Mouse (Mus musculus) adrenal gland, adult 8-10 months (tissue): ENCODE data around the gene Psma6. TPM values are rescaled to one million over a fixed set of nuclear protein-coding genes. Genes with fewer than 3 reads are reported as not detected.

Experiments used
- DNase-seq: peaks from one replicate; pipeline ENCODE4 v3.0.0; 2022
- total RNA-seq, 4 experiments: library from RNA; stranded (reverse); gene quantifications; 2 replicates each; pipeline ENCODE4 v1.2.4; 2022

Gene Psma6
- total RNA-seq, 4 experiments from 2014 or later, result 196 to 232 (median 214) TPM

DNA sequence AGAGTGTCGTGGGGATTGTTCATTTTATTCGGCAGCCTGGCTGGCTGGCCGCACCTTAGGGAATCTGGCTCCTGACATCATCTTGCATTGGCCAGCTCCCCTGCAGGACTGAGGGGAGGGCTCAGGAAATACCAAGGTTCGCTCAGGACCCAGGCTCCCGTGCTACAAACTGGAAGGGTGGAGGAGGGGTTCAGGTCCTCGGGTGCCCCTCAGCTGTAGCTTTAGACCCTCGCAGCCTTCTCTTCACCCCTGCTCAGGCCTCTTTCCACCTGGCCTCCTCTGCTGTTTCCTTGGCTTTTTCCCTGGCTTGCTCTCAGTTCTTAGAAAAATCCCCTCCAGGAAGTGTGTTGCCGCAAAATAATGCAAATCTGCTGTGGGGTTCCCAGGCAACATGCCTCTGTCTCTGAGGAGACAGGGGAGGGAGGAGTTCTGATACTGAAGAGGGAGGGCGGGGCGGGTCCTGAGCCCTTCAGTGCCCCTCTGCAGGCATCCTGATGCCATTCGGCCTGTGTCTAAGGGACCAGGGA is 54.7 kb downstream of the Psma6 start:
- DNase-seq, result no peak

DNA sequence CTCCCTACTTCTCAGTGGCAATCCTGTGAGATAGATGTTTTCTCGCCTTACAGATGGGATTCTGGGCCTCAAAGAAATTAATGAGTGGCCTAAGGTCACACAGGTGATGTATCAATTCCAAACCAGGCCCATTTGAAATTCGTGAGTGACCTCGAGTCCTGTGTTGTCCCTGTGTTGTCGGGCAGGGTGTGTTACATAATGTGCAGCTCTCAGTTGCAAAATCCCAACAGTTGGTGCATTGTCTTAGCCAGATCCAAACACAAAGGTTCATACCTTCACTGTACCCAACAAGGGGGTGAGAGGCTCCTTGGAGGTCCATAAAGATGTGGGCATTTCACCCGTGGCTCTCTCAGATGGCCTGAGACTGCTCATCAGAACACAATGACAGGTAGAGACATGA is 56.4 kb downstream of the Psma6 start:
- no peak for DNase-seq

DNA sequence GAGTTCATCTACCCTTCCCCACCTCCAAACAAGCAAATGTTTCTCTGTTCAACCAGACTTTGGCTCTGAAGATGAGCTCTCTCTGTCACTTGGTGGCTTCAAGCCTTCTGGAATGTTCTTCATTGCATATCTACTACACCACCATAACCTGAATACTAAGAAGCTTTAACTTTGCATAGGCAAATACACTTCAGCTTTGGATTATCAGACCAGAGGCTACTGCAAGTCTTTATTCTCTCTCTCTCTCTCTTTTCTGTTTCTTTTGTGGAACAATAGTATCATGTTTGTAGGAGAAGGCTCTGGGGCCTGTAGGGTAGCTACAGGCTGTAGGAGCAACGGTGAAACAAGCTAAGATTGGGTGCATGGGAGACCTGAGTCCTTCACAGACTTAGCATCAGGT is 58.2 kb downstream of the Psma6 start:
- DNase-seq, result no peak

DNA sequence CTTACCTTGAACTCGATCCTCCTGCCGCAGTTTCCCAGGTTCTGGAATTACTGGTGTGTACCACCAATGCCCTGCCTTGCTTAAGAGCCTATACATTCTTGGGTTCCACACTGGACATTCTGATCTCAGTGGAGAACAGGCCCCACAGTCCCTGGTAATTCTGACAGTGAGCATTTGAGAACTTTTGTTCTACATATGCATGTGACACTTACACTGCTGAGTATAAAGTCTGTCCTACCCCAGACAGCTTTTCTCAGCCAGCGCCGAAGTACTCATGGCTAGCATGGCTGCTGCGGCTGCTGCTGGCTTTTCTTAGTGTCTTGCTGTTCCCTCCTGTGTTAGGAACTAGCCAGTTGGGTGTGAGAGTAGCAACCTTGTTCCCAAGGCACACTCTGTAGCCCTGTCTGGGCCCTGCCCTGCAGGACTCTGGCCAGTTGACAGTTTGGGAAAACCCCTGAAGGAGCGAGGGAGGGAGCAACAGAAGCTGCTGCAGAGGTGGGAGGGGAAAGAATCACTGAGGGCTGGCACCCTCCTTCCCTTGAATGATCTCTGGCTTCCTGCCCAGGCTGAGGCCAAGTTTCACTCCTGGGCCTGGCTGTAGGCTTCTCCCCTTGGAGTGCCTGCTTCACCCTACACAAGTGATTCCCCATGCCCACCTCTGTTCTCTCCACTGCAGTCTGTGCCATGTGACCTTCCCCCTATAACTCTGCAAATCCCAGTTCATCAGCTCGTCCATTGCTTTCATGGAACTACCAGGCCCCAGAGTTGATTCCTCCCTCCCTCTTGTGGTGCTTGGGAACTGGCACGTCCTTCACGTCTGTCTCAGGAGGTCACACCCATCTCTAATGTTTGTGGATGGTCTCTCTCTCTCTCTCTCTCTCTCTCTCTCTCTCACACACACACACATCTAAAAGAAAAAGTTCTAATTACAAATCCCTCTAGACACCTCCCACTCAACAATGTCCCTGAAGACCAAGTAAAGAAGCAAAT is 59.1 kb downstream of the Psma6 start:
- DNase-seq, result peak; percentile 85

DNA sequence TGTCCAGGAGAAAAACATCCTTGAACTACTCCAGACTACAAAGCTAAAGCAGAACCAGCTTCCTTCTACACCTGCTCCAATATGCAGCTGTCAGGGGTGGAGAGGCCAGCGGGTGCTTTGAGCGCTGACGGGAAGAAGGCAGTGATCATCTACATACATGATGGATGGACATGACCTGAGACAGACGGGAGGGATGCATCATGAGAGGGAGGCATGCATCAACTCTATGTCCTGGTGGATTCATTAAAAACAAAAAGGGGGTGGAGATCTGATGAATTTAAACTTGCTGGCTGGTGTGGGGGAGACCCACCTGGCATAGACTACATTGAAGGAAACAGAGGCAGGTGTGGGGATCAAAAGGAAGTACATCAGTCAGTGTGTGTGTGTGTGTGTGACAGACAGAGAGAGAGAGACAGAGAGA is 60.0 kb downstream of the Psma6 start:
- no peak for DNase-seq

DNA sequence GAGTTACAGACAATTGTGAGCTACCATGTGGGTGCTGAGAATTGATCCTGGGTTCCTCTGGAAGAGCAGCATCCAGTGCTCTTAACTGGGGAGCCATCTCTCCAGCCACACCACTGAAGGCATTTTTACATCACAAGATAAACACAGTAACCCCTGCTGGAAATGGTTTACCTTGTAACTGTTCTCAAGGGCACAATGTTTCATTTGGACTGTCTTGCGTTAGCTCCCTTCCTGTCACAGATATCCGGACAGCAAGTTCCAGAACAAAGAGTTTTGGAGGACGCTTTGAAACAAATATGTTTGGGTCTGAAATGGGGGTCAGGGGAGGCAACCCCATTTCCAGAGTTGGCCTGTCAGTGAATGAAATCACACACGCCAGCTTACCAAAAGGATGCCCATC is 61.6 kb downstream of the Psma6 start:
- DNase-seq, result no peak

DNA sequence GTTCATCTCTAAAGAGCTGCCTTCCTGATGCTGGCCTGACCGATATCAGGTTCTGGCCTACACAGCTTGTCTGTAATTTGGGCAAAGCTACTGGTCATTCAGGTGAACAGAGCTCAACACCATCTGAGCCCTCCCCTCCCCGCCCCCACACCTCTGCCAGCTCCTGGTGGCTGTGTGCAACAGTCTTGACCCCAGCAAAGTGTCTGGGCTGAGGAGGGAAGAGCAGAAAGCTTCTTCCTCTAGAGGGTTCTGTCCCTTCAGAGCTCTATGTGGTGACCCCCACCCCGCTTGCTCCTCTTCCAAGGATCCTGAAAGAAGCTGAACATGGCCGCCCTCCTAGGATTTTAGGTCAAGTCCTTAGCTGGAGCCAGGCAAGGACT is 62.3 kb downstream of the Psma6 start:
- DNase-seq, result no peak

DNA sequence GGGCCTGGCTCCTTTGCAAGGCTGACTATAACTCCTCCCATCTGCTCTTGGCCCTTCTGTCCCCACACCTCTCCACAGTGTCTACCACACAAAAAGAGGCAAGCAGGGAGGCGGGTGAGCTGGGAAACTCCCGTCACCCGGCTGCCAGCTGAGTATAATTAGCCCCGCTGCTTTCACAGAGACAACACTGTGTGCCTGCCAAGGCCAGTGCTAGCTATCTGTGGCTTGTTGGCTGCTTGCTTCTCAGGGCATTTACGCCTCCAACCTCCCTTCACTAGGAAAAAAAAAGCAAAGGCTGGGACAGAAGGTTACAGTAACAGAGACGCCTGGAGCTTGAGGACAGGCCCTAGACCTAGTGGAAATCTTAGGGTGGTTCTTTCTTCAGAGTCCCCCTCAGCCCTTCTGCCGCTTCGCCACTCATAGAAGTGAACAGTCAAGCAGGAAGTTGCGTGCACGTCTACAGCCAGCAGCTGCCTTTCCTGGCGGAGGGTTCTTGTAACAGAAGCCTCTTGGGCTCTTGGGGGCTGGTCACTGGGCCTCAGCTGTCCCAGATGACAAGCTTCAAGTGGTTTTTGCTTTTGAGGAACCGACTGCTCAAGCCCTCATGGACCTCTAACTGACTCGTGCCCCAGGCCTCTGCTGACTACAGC is 62.8 kb downstream of the Psma6 start:
- DNase-seq, result peak; percentile 78

DNA sequence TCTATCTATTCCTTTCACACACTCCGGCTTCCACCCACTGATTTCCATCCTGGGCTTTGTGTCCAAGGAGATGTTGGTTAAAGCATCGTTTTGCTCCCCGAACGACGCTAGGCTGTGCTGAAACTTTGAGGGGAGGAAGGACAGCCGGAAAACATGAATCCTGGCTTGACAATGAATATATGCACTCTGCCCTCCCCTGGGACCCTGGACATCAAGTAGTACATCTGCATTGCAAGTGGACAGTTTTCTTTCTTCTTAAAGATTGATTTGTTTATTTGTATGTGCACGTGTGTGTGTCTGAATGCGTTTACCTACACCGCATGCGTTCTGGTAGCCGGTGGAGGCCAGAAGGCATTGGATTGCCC is 63.4 kb downstream of the Psma6 start:
- DNase-seq, result no peak

DNA sequence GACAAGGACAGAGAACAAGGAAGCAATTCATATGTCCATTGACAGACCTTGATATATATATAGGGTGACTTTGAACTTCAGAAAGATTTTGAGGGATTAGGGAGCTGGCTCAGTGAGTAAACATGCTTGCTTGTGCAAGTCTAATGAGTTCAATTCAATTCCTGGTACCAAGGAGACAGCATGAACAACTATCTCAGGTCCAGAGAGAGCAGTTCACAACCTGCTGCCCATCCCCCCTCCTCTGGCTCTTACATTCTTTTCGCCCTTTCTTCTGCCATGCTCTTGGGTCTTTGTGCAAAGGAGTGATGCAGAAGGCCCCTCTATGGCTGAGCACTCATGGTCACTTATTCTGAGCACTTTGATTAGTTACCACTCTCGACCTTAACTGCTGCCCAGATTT is 64.4 kb downstream of the Psma6 start:
- no peak for DNase-seq

DNA sequence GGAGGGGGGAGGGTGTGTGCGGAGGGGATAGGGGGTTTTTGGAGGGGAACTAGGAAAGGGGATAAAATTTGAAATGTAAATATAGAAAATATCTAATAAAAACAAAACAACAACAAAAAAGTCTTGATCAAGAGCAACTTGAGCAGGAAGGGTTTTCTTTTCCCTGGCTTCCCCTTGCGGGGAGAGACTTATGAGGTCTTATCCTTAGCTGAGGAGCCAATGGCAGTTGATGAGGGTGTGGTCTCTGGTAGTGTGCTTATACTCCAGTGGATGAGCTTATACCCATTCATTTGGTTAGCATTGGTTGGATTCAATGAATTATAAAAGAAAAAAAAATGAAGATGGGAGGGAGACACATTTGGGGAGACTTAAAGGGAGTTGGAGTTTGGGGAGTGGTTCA is 65.0 kb downstream of the Psma6 start:
- DNase-seq, result no peak

DNA sequence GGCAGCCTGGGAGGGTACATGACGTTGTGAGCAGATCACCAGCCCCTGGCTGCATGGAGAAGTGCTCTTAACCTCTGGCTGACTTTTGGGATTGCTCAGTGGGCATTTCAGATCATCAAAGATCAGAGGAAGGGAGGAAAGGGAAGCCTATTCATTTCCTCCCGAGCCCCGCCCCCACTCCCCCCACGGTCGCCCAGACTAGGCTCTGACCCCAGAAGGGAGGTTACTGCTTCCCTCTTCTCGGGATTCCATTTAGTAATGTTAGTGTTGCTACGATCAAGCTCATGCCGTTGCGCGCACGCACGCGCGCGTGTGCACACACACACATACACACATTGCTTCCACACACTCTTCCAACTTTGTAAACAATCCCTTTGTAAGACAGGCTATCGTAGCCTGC is 66.4 kb downstream of the Psma6 start:
- DNase-seq, result no peak

DNA sequence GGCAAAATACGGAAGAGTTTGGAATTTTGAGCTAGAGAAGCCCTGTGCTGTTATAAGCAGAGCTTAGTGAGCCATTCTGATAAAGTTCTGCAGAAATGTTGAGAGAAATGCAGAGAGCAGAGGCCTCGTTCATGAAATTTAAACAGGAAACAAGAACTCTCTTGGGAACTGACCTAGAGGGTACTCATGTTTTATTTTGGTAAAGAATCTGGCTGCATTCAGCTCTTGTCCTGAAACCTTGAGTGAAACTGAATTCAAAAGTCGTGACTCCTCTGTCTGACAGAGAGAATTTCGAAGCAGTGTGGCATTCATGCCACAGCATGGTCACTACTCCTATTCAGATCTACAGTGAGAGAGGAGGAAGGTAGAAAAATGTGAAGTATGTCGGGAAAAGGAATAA is 68.8 kb downstream of the Psma6 start:
- no peak for DNase-seq

DNA sequence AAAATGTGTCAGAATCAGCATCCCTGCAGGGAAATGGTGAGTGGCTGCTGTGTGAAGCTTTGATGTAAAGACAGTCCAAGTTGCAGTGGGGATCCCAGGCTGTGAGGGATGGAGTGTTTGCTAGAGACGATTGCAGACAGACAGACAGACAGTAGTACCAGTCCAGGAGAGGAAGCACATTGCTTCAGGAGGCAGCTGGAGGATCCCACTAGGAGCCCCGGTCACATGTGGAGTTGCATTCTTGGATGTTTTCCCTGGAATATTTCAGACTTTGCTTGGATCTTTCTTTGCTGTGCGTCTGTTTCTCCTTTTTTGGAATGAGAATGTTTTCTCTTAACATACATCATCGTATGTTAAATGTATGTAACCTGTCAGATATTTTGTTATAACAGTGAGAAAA is 69.9 kb downstream of the Psma6 start:
- DNase-seq, result no peak

DNA sequence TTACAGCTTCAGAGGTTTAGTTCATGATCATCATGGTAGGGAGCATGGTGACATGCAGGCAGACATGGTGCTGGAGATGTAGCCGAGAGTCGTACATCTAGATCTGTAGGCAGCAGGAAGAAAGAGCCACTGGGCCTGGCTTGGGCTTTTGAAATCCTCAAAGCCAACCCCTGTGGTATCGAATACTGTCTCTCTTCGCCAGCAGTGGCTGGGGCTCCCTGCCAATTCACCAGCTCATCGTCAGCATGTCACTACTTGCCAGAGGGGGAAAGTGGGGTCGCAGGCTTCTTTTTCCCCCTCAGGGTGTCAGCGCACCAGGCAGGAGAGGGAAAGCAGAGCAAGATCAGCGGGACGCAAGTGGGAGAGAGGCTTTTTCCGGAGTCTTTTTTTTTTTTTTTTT is 71.2 kb downstream of the Psma6 start:
- DNase-seq, result no peak

DNA sequence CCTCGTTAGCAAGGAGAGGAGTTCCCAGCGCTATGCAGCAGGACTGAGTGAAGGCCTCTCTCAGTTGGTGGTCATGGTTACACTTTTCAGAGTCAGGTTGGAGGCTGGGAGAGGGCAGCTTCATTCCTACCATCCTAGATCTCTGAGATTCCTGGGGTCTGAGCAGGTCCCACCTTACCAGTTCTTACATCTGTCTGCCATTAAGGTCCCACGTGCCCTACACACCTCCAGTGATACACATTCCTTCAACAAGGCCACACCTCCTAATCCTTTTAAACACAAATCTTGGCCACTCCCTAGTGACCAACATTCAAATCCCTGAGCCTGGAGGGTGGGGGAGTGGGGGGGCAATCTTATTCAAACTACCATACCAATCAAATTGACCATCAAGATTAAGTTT is 72.1 kb downstream of the Psma6 start:
- no peak for DNase-seq

DNA sequence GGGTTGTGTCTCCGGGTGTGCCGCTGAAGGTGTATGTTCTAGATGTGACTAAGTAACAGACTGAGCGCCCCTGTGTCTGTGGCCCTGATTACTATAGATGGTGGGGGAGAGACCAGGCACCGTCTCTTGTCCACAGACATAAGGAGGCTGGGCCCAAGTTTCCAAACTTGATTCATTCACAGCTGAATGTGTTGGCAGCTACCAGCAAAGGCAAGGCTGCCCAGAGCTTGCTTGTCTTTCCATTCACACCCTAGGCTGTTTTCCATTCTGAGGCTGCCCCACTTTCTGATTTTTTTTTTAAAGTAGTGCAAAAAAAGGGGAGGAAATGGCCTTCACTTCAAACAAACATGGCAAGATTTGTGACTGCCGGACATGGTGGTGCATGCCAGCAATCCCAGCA is 72.9 kb downstream of the Psma6 start:
- DNase-seq, result no peak

DNA sequence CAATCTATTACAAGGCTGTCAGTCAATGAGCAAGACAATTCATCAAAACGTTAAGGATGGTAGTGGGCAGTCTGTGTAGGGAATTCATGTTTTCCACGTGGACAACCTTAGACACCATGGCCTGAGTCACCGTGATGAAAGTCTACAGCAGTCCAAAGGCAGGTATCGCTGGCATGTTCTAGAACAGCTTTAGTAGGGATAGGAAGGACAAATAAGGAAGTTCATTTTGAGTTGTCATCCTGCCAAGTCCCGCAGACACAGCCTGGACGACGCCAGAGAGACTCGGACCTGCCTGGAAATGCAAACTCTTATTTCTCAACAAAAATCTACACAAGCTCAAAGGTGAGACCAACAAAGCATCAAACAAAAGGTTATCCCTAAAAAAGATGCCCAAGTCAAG is 75.7 kb downstream of the Psma6 start:
- no peak for DNase-seq

DNA sequence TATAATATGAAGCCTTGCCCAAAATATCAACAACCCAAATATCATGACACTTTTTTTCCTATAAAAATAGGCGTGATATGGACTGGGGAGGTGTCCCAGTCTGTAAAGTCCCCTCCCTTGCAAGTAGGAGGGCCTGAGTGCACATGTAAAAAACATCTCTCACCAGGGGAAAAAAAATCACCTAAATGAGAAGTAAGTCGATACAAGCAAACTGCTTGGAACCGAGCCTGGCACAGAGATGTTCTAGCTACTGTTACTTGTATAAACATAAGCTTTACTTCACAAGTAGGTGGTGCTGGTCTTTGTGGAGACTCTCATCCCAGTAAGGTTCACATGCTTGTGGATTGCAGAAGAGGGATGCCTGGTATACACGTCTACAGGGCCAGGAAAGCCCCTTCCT is 76.9 kb downstream of the Psma6 start:
- no peak for DNase-seq

DNA sequence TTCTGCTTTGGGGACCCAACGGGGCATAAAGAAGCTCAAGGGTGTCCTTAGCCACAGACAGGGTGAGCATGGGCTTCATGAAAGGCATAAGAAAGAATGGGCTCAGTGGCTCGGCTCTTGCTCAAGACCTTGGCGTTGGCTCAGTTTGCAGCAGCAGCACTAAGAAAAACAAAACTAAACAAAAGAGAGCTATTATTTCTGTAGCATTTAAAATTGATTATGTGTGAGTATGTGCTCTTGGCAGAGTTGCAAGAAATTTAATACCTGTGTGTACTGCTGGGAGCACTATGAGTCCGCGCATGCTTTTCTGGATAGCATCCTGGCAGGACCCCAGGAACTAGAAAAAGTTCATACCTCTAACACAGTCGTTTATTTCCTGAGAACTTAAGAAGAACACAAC is 77.7 kb downstream of the Psma6 start:
- DNase-seq, result peak; percentile 33

DNA sequence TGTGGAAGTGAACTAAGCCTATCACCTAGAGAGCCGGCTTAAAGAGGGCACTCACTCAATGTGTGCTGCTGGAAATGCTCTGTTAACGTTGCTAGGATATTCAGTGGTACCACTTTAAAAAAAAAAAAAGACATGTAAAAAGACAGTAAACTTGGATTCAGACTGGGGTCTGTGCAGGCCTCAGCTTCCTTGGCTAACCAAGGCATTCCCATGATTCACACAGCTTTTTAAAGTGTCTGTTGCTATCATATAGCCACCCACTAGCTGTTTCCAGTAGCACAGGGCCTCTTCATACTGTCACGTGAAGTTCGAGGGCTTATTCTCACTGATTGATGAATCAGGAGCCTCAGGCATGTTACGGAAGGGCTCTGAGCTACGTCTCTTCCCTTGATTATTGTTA is 78.4 kb downstream of the Psma6 start:
- DNase-seq, result no peak

DNA sequence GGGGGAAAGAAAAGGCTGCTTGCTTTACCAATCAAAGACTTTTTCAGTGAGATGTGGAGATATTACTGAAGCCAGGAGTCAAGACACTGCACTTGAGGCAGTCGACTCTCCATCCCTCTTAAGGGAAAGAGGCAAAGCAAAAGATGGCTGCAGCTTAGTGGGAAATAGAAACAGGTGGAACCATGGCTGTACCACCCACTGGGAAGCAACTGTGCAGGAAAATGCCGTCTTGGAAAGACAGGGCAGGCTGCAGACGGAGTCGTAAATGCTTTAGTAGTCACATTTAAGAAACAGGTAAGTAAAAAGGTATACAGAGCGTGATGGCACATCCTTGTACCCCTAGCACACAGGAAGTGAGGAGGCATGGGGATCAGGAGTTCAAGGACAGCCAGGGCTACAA is 79.1 kb downstream of the Psma6 start:
- no peak for DNase-seq

DNA sequence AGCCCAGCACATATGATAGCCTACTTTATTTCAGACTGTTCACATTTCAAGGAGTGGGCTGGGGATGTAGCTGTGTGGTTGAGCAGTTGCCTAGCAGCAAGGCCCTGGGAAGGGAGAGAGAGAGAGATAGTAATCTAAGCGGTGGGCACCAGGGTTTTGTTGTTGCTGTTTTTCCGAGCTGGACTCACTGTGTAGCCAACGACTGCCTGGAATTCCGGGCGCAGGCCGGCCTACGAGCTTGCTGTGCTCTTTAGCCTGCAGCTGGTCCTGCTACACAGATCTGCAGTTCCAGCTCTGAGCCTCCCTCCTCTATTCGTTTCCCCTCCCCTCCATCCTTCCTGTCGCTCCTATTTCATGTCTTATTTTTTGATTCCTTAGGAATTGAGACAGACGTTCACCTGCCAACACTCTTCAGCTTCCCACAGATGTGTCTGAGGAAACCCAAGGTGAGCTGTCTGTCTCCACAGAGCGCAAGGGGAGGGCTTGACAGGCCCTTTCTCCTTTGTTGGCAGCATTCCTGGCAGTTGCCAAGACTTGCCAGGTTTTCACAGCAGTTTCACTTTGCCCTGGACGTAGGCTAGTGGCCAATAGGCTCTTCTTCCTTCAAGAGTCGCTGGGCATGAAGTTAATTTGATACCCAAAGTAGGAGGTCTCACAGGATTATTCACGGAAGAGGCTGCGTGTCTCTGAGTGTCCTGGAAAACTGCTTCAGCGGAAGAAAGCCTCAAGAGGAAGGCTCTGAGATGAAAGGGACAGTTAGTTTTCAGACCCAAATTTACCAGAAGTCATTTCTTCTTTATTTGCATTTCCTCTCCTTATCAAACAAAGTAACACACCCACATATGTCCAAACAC is 80.2 kb downstream of the Psma6 start:
- DNase-seq, result peak; percentile 74
